Mouse (Mus musculus): ENCODE measurements around the gene Dcaf17. TPM values are rescaled to one million over a fixed set of nuclear protein-coding genes. Genes with fewer than 3 reads are reported as not detected.

The Dcaf17 gene
- total RNA-seq, 2 experiments from 2014 or later: 13.0 to 14.7 TPM

Other genes with a start within 250 kb of the Dcaf17 start
- gene Tlk1, start 229.6 kb upstream of the Dcaf17 start, total RNA-seq (2014; fragmentation: Nextera tagmentation): 43.7 and 49.3 TPM in 2 replicates
- 44.2 and 47.4 TPM in 2 replicates for gene Tlk1, start 229.6 kb upstream of the Dcaf17 start, total RNA-seq (2017)
- 30.9 and 32.7 TPM in 2 replicates for gene Mettl8, start 255 bp downstream of the Dcaf17 start, total RNA-seq (2014; fragmentation: Nextera tagmentation)
- gene Mettl8, start 255 bp downstream of the Dcaf17 start, total RNA-seq (2017): 22.7 and 23.1 TPM in 2 replicates
- not detected in 2 replicates for gene Cybrd1, start 62.6 kb downstream of the Dcaf17 start, total RNA-seq (2014; fragmentation: Nextera tagmentation)
- not detected in 2 replicates for gene Cybrd1, start 62.6 kb downstream of the Dcaf17 start, total RNA-seq (2017)
- 52.7 and 69.3 TPM in 2 replicates for gene Dync1i2, start 156.4 kb downstream of the Dcaf17 start, total RNA-seq (2014; fragmentation: Nextera tagmentation)
- gene Dync1i2, start 156.4 kb downstream of the Dcaf17 start, total RNA-seq (2017): 75.0 and 78.3 TPM in 2 replicates